Mouse (Mus musculus) yolk sac, embryonic 10.5 days (tissue): ENCODE measurements around the gene 1700028P14Rik.
"Not testable (repeated sequence)": the region's sequence is repeated elsewhere in the genome, so short reads cannot be mapped to it uniquely, and the experiment has no call there.

Experiments
- DNase-seq: peaks from one replicate; pipeline ENCODE4 v3.0.0-alpha.2; 2017; ENCODE audit warnings: low spot score

The 1700028P14Rik gene

GRCm38 (mm10) chr19:23652644-23653043, at the start of gene 1700028P14Rik:
TSS of gene 1700028P14Rik (minus strand) at chr19:23652812.
- peak; percentile 84 for DNase-seq

GRCm38 (mm10) chr19:23699131-23699530, 46.5 kb upstream of the 1700028P14Rik start:
- DNase-seq, result no peak

GRCm38 (mm10) chr19:23698366-23698765, 45.8 kb upstream of the 1700028P14Rik start:
- peak; percentile 45 for DNase-seq

- peak; percentile 28 for DNase-seq
These were observed 45.2 kb upstream of the 1700028P14Rik start for GRCm38 (mm10) chr19:23697861-23698260.

- no peak for DNase-seq
These were observed 41.7 kb upstream of the 1700028P14Rik start for GRCm38 (mm10) chr19:23694344-23694743.

- peak; percentile 19 for DNase-seq
These were observed 35.9 kb upstream of the 1700028P14Rik start for GRCm38 (mm10) chr19:23688421-23688946.

- peak; percentile 87 for DNase-seq
These were observed 34.8 kb upstream of the 1700028P14Rik start, which contains the start of gene Ptar1 for GRCm38 (mm10) chr19:23687296-23688021. TSS of gene Ptar1 (plus strand) at chr19:23687429.

- DNase-seq, result no peak
These were observed 34.3 kb upstream of the 1700028P14Rik start for GRCm38 (mm10) chr19:23686962-23687295.

GRCm38 (mm10) chr19:23675656-23676055, 23.0 kb upstream of the 1700028P14Rik start:
- not testable (repeated sequence) for DNase-seq

GRCm38 (mm10) chr19:23673021-23673420, 20.4 kb upstream of the 1700028P14Rik start:
- DNase-seq, result no peak

- no peak for DNase-seq
These were observed 15.6 kb upstream of the 1700028P14Rik start for GRCm38 (mm10) chr19:23668142-23668655.

GRCm38 (mm10) chr19:23664083-23664482, 11.5 kb upstream of the 1700028P14Rik start:
- no peak for DNase-seq

GRCm38 (mm10) chr19:23658350-23658749, 5.7 kb upstream of the 1700028P14Rik start:
- no peak for DNase-seq

- peak; percentile 55 for DNase-seq
These were observed 4.8 kb upstream of the 1700028P14Rik start for GRCm38 (mm10) chr19:23657261-23657932.

GRCm38 (mm10) chr19:23653154-23653553, 542 bp upstream of the 1700028P14Rik start:
- DNase-seq, result no peak

GRCm38 (mm10) chr19:23647308-23647707, 5.3 kb downstream of the 1700028P14Rik start:
- DNase-seq, result no peak

GRCm38 (mm10) chr19:23645347-23645746, 7.3 kb downstream of the 1700028P14Rik start:
- no peak for DNase-seq

- DNase-seq, result no peak
These were observed 8.8 kb downstream of the 1700028P14Rik start for GRCm38 (mm10) chr19:23643819-23644218.

- DNase-seq, result no peak
These were observed 15.8 kb downstream of the 1700028P14Rik start for GRCm38 (mm10) chr19:23636786-23637185.

GRCm38 (mm10) chr19:23631611-23632492, 20.8 kb downstream of the 1700028P14Rik start:
- no peak for DNase-seq

- DNase-seq, result peak; percentile 10
These were observed 38.3 kb downstream of the 1700028P14Rik start for GRCm38 (mm10) chr19:23614268-23614667.

GRCm38 (mm10) chr19:23609724-23610123, 42.9 kb downstream of the 1700028P14Rik start:
- DNase-seq, result no peak
